Mouse (Mus musculus): ENCODE measurements around the gene Ubr3. TPM values are rescaled to one million over a fixed set of nuclear protein-coding genes. Genes with fewer than 3 reads are reported as not detected.

Ubr3 gene
- polyA plus RNA-seq, 1 experiment from 2014 or later, result 9.2 TPM

Other genes with a start within 250 kb of the Ubr3 start
- 0.13 and 0.39 TPM in 2 replicates for gene Klhl41, start 227.1 kb upstream of the Ubr3 start, polyA plus RNA-seq (2016; fragmentation: Nextera tagmentation; extraction: Ambion mirVana)
- 7.9 and 8.4 TPM in 2 replicates for gene Fastkd1, start 183.7 kb upstream of the Ubr3 start, polyA plus RNA-seq (2016; fragmentation: Nextera tagmentation; extraction: Ambion mirVana)
- 104 and 109 TPM in 2 replicates for gene Ppig, start 174.7 kb upstream of the Ubr3 start, polyA plus RNA-seq (2016; fragmentation: Nextera tagmentation; extraction: Ambion mirVana)
- gene Ccdc173, start 107.7 kb upstream of the Ubr3 start, polyA plus RNA-seq (2016; fragmentation: Nextera tagmentation; extraction: Ambion mirVana), result 0.46 and 0.53 TPM in 2 replicates
- gene Phospho2, start 107.6 kb upstream of the Ubr3 start, polyA plus RNA-seq (2016; fragmentation: Nextera tagmentation; extraction: Ambion mirVana), result 16.3 and 16.7 TPM in 2 replicates
- gene Klhl23, start 75.3 kb upstream of the Ubr3 start, polyA plus RNA-seq (2016; fragmentation: Nextera tagmentation; extraction: Ambion mirVana), result 31.3 and 31.9 TPM in 2 replicates
- gene Ssb, start 35.7 kb upstream of the Ubr3 start, polyA plus RNA-seq (2016; fragmentation: Nextera tagmentation; extraction: Ambion mirVana), result 219 and 226 TPM in 2 replicates
- gene Mettl5, start 11.6 kb upstream of the Ubr3 start, polyA plus RNA-seq (2016; fragmentation: Nextera tagmentation; extraction: Ambion mirVana), result 46.1 and 47.5 TPM in 2 replicates
- gene Myo3b, start 141.9 kb downstream of the Ubr3 start, polyA plus RNA-seq (2016; fragmentation: Nextera tagmentation; extraction: Ambion mirVana), result not detected in 2 replicates

All from liver, embryonic 12.5 days (tissue).